Mouse (Mus musculus) ES-Bruce4 (cell line): ENCODE results near the gene A930002H24Rik.

Experiments used
- CTCF ChIP-seq: IDR thresholded peaks from one replicate; pipeline ENCODE4 v1.8.1; 2011; ENCODE audit warnings: low read depth, low read length
- POLR2A ChIP-seq: IDR thresholded peaks from one replicate; pipeline ENCODE4 v1.8.1; 2011; ENCODE audit warnings: low read length; ENCODE audit not compliant: insufficient read depth

- TF ChIP-seq CTCF: no peak
- TF ChIP-seq POLR2A: no peak
These were observed 33.5 kb upstream of the A930002H24Rik start for GRCm38 (mm10) chr17:63897050-63897449.
